Comparison of ENCODE assay signal across 15 mouse cellular contexts in the genomic region with DNA sequence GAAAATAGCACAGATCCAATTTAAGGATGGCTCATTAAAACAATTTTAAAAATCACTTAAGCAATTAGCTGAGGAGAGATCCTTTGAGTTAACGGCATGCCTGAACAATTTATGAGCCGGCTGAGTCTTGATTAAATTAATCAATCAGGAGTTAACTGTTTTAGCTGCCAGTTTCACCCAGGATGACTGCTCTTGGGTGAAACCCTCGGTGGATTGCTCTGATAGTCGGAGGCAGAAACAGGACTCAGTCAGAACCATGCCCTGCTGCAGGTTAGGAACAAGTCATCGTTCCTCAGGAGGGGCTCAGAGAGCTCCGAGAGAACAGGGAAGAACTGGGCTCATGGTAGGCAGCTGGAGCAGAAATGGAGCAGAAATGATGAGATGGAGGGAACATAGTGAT.
"Had no signal": no experiment of that assay in that cellular context is flagged by ENCODE, and none has a peak within 500 bp of the region (broad histone marks: within the 10 kb centered on the region; RNA-seq: fewer than 3 reads in every experiment).

No protein-coding gene starts in this region.

- H3K9me3 ChIP-seq: midbrain, embryonic 12.5 days; midbrain, embryonic 15.5 days had no signal

- H3K4me2 ChIP-seq: midbrain, embryonic 12.5 days; midbrain, embryonic 15.5 days had no signal

- H3K9ac ChIP-seq: liver, embryonic 14.5 days; midbrain, embryonic 12.5 days; midbrain, embryonic 15.5 days had no signal

- H3K4me3 ChIP-seq: left cerebral cortex, adult 2 months; midbrain, embryonic 12.5 days; midbrain, embryonic 15.5 days; myocyte had no signal

- H3K4me1 ChIP-seq: midbrain, embryonic 12.5 days; midbrain, embryonic 15.5 days had no signal

- DNase-seq: kidney, adult 2 months; kidney, postnatal 25 days; layer of hippocampus, postnatal 36 days; lung, adult 2 months; lung, postnatal 14 days; lung, postnatal 4 days; thymus, adult 18-20 months; thymus, postnatal 36 days had no signal

- H3K27me3 ChIP-seq: midbrain, embryonic 12.5 days; midbrain, embryonic 15.5 days had no signal

- H3K27ac ChIP-seq: kidney, postnatal 0 days; left cerebral cortex, adult 2 months; liver, embryonic 14.5 days; midbrain, embryonic 12.5 days; midbrain, embryonic 15.5 days had no signal

- ATAC-seq: intestine, postnatal 0 days; midbrain, embryonic 15.5 days had no signal

- H3K36me3 ChIP-seq: midbrain, embryonic 12.5 days; midbrain, embryonic 15.5 days had no signal
